Mouse (Mus musculus) right cerebral cortex, postnatal 14 days (tissue): ENCODE results near the gene Il1rl2.
A peak's percentile ranks its signal among the peaks of the same experiment; 100 is the strongest.

Experiments
- DNase-seq: peaks from one replicate; pipeline ENCODE4 v3.0.0; 2022

Il1rl2 gene

GRCm38 (mm10) chr1:40325711-40326327 lies 1.4 kb downstream of the Il1rl2 start:
- no peak for DNase-seq

DNA sequence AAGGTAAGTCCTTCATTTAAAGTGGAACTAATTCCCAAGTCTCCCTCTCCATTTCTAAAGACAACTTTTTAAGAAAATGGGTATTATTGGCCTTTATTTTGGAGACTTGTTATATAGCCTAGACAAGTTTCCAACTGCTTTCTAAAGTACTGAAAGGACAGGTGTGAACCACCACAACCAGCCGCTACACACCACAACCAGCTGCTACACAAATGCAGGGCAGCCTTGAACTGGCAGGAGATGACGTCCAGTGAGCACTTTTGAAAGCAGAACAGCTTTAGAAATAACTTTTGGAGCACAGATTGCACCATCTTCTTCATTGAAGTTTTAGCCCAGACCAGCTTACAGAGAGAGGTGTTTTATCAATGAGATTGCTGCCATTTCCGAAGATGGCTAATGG lies 3.2 kb downstream of the Il1rl2 start:
- DNase-seq = no peak

- DNase-seq = no peak
Measured at GRCm38 (mm10) chr1:40329526-40329925, 5.1 kb downstream of the Il1rl2 start.

GRCm38 (mm10) chr1:40330181-40330580 lies 5.8 kb downstream of the Il1rl2 start:
- DNase-seq = no peak

GRCm38 (mm10) chr1:40339346-40339745 lies 14.9 kb downstream of the Il1rl2 start:
- no peak for DNase-seq

GRCm38 (mm10) chr1:40340102-40340501 lies 15.7 kb downstream of the Il1rl2 start:
- DNase-seq = no peak

DNA sequence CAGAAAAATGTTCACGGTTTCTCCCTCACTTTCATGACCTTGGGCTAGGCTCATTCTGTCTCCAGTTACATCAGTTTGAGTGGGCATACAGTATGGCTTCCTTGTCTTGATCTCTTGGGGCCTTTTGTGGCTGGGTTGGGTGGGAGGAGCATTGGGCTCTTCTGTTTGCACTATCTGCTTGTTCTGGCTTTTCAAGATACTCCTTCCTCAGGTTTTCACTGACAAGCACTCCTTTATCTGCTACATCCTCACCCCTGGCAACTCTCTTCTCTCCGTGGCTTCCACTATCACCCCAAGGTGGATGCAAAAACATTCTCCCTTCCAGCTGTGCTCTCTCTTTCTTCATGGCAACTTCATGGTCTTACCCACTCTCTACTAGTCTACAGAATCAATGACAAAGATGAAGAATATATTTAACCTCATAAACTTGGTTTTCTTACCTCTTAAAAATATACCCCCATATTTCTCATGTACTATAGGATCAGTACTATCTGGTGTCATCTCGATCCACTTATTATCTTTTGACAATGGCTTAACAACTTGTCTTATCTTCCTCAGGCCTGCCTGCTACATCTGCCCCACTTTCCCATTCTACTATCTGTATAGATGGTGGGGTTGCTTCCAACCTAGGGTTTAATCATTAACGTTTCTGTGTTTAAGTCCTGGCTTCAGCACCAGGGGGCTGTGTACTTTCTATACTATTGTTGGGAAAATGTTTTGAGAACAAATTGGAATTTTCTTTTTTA lies 27.9 kb downstream of the Il1rl2 start:
- DNase-seq = no peak

DNA sequence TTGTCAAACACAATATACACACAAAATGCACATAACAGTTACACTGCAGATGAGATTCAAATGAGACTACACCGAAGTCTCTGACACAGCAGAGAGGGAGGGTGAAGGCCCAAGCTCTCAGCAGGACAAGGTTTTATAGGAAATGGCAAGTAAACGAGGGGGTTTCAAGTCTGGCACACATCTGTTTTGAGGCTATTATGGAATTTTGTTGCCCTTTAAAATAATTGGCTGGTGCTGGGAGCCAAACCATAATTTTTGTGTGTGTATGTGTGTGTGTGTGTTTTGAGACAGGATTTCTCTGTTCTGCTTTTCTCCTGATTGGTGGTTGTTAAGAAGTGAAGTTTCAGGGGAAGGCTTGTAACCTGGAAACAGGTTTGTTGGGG lies 28.5 kb downstream of the Il1rl2 start:
- no peak for DNase-seq

DNA sequence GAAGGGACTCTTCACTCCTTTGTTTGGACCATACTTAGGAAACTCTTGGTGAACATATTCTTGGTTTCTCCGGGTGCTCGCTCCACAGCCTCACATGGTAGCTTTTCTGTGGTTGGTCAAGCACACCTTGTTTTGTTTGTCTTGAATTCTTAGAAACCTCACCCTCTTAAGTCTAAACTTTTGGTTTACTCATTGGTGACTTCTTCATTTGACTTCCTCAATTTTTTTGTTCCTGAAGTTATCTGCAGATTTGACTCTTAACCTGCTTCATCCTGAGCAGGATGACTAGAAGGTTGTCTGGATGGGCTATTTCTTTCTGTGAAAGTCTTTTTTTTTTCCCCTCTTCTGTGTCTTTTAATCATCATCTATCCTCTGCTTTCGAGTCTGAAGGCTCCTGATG lies 30.3 kb downstream of the Il1rl2 start:
- DNase-seq = no peak

- no peak for DNase-seq
Measured at GRCm38 (mm10) chr1:40355431-40355843, 31.0 kb downstream of the Il1rl2 start.

- DNase-seq = no peak
Measured at GRCm38 (mm10) chr1:40355904-40356521, 31.6 kb downstream of the Il1rl2 start.

DNA sequence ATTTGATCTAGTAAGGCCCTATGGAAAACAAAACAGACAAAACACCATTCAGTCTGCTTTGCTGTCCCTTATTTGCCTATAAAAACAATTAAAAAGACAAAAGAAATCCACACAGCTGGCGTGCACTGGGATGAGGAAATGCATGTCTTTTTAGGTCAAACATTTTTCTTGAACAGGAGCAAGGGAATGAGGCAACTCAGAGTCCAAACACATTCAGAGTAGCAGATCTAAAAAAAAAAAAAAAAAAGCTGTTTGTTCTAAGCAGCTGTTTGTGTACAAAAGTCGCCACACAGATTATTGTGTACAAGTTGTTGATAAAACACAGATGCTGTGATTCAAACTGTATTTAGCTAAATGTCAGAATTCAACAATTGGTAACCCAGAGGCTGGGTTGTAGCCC lies 33.5 kb downstream of the Il1rl2 start:
- no peak for DNase-seq

GRCm38 (mm10) chr1:40358351-40358750 lies 33.9 kb downstream of the Il1rl2 start:
- no peak for DNase-seq

DNA sequence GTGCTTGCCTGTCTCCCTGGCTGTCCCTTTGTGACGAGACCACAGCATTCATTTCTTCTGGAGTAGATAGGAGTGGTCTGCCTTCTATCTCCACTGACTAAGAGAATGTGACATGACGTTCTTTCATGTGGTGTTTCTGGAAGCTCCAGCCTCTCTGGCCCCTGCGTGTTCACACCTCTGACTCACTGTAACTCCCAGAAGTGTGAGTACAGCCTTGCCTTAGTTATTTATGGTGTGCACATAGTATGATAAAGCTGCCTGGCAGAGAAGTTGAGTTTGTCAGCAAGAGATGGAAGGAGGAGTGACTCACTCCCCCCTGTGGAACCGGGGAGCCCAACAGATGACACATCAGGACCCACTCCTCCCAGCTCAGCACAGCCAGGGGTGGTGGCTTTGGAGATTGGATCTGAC lies 34.4 kb downstream of the Il1rl2 start:
- DNase-seq = no peak

DNA sequence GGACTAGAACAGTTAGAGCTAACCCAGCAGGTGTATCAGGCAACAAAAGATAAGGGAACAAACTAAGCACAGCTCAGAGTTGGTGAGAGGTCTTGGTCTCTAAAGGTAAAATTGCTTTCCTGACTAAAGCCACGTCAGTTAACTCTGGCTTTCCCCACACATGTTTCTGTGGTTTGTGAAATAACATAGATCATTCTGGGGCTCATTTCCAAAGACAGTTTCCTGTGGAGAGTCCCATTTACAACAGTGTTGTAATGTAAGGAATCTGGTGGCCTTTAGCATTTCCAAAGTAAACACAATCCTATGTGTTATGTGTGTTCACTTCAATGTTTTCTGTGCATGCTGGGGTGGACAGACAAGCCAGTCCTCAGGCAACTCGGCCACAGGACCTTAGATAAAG lies 35.3 kb downstream of the Il1rl2 start:
- DNase-seq = no peak

- no peak for DNase-seq
Measured at GRCm38 (mm10) chr1:40360969-40361368, 36.6 kb downstream of the Il1rl2 start.

- DNase-seq = no peak
Measured at GRCm38 (mm10) chr1:40361596-40361995, 37.2 kb downstream of the Il1rl2 start.

- DNase-seq = no peak
Measured at GRCm38 (mm10) chr1:40362784-40363183, 38.4 kb downstream of the Il1rl2 start.

GRCm38 (mm10) chr1:40372951-40373350 lies 48.5 kb downstream of the Il1rl2 start:
- no peak for DNase-seq

DNA sequence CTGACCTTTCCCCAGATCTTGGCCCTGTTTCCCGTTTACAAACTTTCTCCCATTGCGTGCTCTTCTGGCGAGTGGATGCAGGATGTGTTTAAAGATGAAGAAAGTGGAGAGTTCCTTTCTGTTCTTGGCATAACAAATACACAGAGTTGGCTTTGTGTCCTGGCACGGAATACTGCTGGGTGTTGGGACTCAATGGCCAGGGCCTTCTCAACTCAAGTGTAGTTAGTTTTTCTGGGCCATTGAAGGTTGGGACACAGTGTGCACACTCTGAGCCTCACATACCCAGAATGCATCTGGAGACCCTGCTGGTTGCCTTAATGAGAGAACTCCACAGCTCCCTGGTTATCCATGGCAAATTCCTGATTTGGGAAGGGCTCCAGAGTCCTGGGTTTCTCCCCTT lies 50.7 kb downstream of the Il1rl2 start:
- DNase-seq = no peak

DNA sequence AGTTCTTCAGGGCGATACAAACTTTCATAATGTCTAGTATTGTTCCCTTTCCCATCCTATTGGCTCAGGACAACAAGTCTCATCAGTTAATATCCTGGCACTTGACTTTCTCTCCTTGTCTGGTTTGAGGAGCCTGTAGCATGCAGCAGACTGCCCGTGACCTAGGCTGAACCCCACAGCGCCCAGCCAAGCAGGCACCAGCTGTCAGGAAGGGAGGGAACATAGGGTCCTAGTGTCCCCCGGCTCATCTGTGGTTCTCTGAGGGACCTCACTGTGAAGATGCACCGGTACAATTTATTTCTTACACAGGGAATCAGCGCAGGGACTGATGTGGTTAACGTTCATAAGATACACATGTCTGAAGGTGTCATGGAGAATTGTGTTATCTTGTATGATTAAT lies 52.3 kb downstream of the Il1rl2 start:
- DNase-seq = no peak

DNA sequence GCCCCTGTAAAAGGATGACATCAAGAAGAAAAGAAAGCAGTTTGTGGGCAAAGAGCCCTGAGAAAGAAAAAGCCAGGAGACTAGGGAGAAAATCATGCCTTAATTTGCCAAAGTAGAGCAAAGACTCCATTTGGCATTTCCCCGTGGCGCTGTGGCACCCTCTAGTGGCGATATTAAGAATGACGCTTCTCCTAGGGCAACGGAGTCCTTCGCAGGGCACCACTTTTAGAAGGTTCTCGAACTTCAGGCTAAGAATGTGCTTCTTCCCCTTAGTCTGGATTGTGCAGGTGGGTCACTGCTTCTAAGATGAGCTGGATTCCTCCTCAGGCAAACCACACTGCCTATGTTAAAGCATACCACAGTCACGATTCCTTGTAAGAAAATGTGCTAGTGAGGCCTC lies 54.4 kb downstream of the Il1rl2 start:
- peak; percentile 71 for DNase-seq

GRCm38 (mm10) chr1:40380111-40380510 lies 55.7 kb downstream of the Il1rl2 start:
- peak; percentile 87 for DNase-seq

DNA sequence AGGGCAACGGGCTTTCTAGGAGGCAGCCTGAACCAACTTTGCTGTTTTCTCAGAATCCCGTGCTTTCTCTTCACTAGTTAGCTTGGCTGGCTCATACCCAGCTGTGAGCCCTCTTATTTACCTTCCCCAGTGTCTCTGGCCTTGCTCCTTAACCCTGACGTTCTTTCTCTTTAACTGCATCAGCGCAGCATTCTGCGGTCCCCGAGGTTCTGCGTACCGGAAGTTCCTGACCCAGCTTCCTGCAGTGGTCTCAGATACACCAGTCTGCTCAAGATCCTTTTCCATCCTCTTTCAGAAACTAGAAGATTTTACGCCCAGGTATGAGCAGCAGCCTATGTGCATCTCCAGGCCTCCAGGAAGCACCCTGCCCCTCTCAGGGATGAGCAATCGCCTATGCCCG lies 56.6 kb downstream of the Il1rl2 start:
- DNase-seq = no peak
